In the genomic region with DNA sequence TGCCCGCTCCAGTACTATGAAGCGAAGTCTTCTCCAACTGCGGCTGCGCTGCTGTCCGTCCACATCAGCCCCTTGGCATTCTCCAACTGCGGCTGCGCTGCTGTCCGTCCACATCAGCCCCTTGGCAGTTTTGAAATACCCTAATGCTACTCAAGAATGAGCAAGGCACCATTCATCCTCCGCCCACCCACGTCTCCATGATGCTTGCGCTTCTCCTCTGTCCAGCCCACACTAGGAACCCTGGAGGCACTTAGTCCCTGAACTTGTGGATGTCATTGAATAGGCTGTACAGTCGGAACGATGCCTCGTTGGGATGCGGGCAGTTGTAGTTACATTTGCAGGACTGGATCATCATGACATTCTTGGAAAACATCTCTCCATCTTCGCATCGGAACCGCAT, we compare ENCODE assay signal across 11 mouse cellular contexts. TPM values are rescaled to one million over a fixed set of nuclear protein-coding genes. Genes with fewer than 3 reads are reported as not detected.
DNase-seq lines count a peak whose midpoint lies in the region; ATAC-seq and TF ChIP-seq lines count a peak whose summit lies in the region.
"Had no signal": no experiment of that assay in that cellular context is flagged by ENCODE, and none has a peak within 500 bp of the region (broad histone marks: within the 10 kb centered on the region; RNA-seq: fewer than 3 reads in every experiment).

No protein-coding gene starts in this region.

- no peaks in the 10 kb centered on the region for H3K9me3 ChIP-seq in heart, embryonic 14.5 days (ENCODE audit: control insufficient read depth, low read length)
- no peaks in the 10 kb centered on the region for H3K9me3 ChIP-seq in midbrain, embryonic 11.5 days (ENCODE audit: control insufficient read depth, low read length)
- no peaks in the 10 kb centered on the region for H3K9me3 ChIP-seq in midbrain, embryonic 15.5 days
- no peaks in the 10 kb centered on the region for H3K9me3 ChIP-seq in forebrain, postnatal 0 days (ENCODE audit: low read length)
- no peaks in the 10 kb centered on the region for H3K9me3 ChIP-seq in stomach, embryonic 16.5 days (replicated peaks; ENCODE audit: control insufficient read depth, low read length)

- no peak for TF ChIP-seq CTCF in forebrain, postnatal 0 days (IDR thresholded peaks at IDR 0.05; ENCODE audit: low read depth)

- H3K4me1 ChIP-seq in heart, embryonic 14.5 days (ENCODE audit: control insufficient read depth in 2 of 2, insufficient read depth in 2 of 2, low read length in 2 of 2), result peaks cover 19 to 39% of the 10 kb centered on the region in 2 experiments
- H3K4me1 ChIP-seq in midbrain, embryonic 11.5 days (ENCODE audit: control insufficient read depth, insufficient read depth, low read length), result peaks cover 59% of the 10 kb centered on the region
- H3K4me1 ChIP-seq in midbrain, embryonic 15.5 days, result peaks cover 36% of the 10 kb centered on the region
- peaks cover 15% of the 10 kb centered on the region for H3K4me1 ChIP-seq in forebrain, postnatal 0 days (ENCODE audit: insufficient read depth)
- H3K4me1 ChIP-seq in stomach, embryonic 16.5 days (ENCODE audit: control insufficient read depth, insufficient read depth, low read length), result peaks cover 14% of the 10 kb centered on the region

- H3K4me2 ChIP-seq in heart, embryonic 14.5 days (ENCODE audit: low read length), result peak overlapping the region; percentile 77
- H3K4me2 ChIP-seq in midbrain, embryonic 11.5 days, result no peak overlapping the region
- H3K4me2 ChIP-seq in midbrain, embryonic 15.5 days, result no peak overlapping the region
- peak overlapping the region; percentile 19; the same call in 1 of the 2 replicates for H3K4me2 ChIP-seq in forebrain, postnatal 0 days (ENCODE audit: low read depth)
- H3K4me2 ChIP-seq in stomach, embryonic 16.5 days (ENCODE audit: low read depth, low read length), result peak overlapping the region; percentile 2; the same call in 1 of the 2 replicates

- WGBS in heart, embryonic 14.5 days, result 83% methylated on average over 18 of the region's 18 CpGs
- 83% methylated on average over 18 of the region's 18 CpGs for WGBS in midbrain, embryonic 11.5 days
- WGBS in midbrain, embryonic 15.5 days, result 85% methylated on average over 18 of the region's 18 CpGs
- WGBS in forebrain, postnatal 0 days, result 64% methylated on average over 18 of the region's 18 CpGs
- WGBS in stomach, embryonic 16.5 days, result 89% methylated on average over 18 of the region's 18 CpGs

- no peak for ATAC-seq in heart, embryonic 14.5 days (ENCODE audit: insufficient number of reproducible peaks, insufficient read depth, low FRiP score, low read depth)
- ATAC-seq in midbrain, embryonic 11.5 days (ENCODE audit: low FRiP score), result no peak
- ATAC-seq in midbrain, embryonic 15.5 days (replicated peaks), result no peak
- ATAC-seq in forebrain, postnatal 0 days, result no peak
- ATAC-seq in stomach, embryonic 16.5 days (ENCODE audit: insufficient read depth, low FRiP score), result no peak

- no peak for DNase-seq in heart, postnatal 25 days (ENCODE audit: low spot score)
- peak; percentile 88 for DNase-seq in midbrain, embryonic 11.5 days (ENCODE audit: low spot score, missing footprints)
- no peak for DNase-seq in forebrain, postnatal 0 days
- no peak for DNase-seq in gastrocnemius, postnatal 14 days
- no peak for DNase-seq in cerebellum, postnatal 25 days
- DNase-seq: adrenal gland, adult 2 months; layer of hippocampus, adult 9-11 months; right cerebral cortex, adult 18-20 months had no signal

- H3K27ac ChIP-seq in heart, embryonic 14.5 days (replicated peaks in 1 of 2; ENCODE audit: control insufficient read depth in 1 of 2, insufficient read depth in 1 of 2, low read depth in 2 of 2, low read length in 2 of 2), result no peak overlapping the region
- H3K27ac ChIP-seq in midbrain, embryonic 11.5 days (ENCODE audit: low read depth, low read length), result no peak overlapping the region; the same call in 1 of the 2 replicates
- no peak overlapping the region for H3K27ac ChIP-seq in midbrain, embryonic 15.5 days
- no peak overlapping the region for H3K27ac ChIP-seq in forebrain, postnatal 0 days (ENCODE audit: low read depth, low read length)
- no peak overlapping the region for H3K27ac ChIP-seq in stomach, embryonic 16.5 days (ENCODE audit: low read length)

- peaks cover 18% of the 10 kb centered on the region for H3K36me3 ChIP-seq in heart, embryonic 14.5 days (ENCODE audit: control insufficient read depth, insufficient read depth, low read length)
- no peaks in the 10 kb centered on the region for H3K36me3 ChIP-seq in midbrain, embryonic 11.5 days (ENCODE audit: control insufficient read depth, insufficient read depth, low read length)
- H3K36me3 ChIP-seq in midbrain, embryonic 15.5 days (replicated peaks), result no peaks in the 10 kb centered on the region
- no peaks in the 10 kb centered on the region for H3K36me3 ChIP-seq in forebrain, postnatal 0 days (ENCODE audit: insufficient read depth)
- no peaks in the 10 kb centered on the region; the same call in 1 of the 2 replicates for H3K36me3 ChIP-seq in stomach, embryonic 16.5 days (ENCODE audit: control insufficient read depth, insufficient read depth, low read length)

- H3K4me3 ChIP-seq in heart, embryonic 14.5 days (ENCODE audit: control insufficient read depth in 1 of 2, insufficient read depth in 1 of 2, low read depth in 1 of 2, low read length in 2 of 2), result peak overlapping the region; percentile 8 to 69; a peak in 3 of 4 replicates
- no peak overlapping the region for H3K4me3 ChIP-seq in midbrain, embryonic 11.5 days (ENCODE audit: low read depth, low read length)
- no peak overlapping the region for H3K4me3 ChIP-seq in midbrain, embryonic 15.5 days
- H3K4me3 ChIP-seq in forebrain, postnatal 0 days (ENCODE audit: low read depth, low read length), result no peak overlapping the region
- no peak overlapping the region for H3K4me3 ChIP-seq in stomach, embryonic 16.5 days (replicated peaks; ENCODE audit: low read length)

- H3K9ac ChIP-seq in heart, embryonic 14.5 days (ENCODE audit: low read length), result peak overlapping the region; percentile 94; the same call in 1 of the 2 replicates
- no peak overlapping the region for H3K9ac ChIP-seq in midbrain, embryonic 11.5 days (ENCODE audit: low read length)
- no peak overlapping the region for H3K9ac ChIP-seq in midbrain, embryonic 15.5 days
- no peak overlapping the region for H3K9ac ChIP-seq in forebrain, postnatal 0 days
- H3K9ac ChIP-seq in stomach, embryonic 16.5 days (ENCODE audit: low read length), result no peak overlapping the region

- H3K27me3 ChIP-seq in heart, embryonic 14.5 days (ENCODE audit: control insufficient read depth, insufficient read depth, low read length), result no peaks in the 10 kb centered on the region
- peaks cover 11% of the 10 kb centered on the region; the same call in 1 of the 2 replicates for H3K27me3 ChIP-seq in midbrain, embryonic 11.5 days (ENCODE audit: control insufficient read depth, insufficient read depth, low read length)
- H3K27me3 ChIP-seq in midbrain, embryonic 15.5 days (replicated peaks), result peaks cover 22% of the 10 kb centered on the region
- H3K27me3 ChIP-seq in forebrain, postnatal 0 days (ENCODE audit: insufficient read depth, low read length), result peaks cover 18% of the 10 kb centered on the region
- H3K27me3 ChIP-seq in stomach, embryonic 16.5 days (ENCODE audit: control insufficient read depth, insufficient read depth, low read length), result no peaks in the 10 kb centered on the region; the same call in 1 of the 2 replicates

- intact Hi-C loops in heart, postnatal 25 days (cut with DNase I), result loop anchor here (5.0 kb wide), 1 partner anchor 260 kb away; no protein-coding TSS in a partner anchor
- intact Hi-C loops in gastrocnemius, postnatal 14 days (cut with DNase I; ENCODE audit: low total_unique reads), result loop anchor here (5.0 kb wide), 1 partner anchor 85 kb away; no protein-coding TSS in a partner anchor

RNA-seq across cellular contexts. Expression of gene Ccn1, which starts 2.4 kb away (rescaled TPM):
- polyA plus RNA-seq in heart, embryonic 14.5 days (2014; fragmentation: Nextera tagmentation; extraction: Ambion mirVana), result 29.4 and 42.7 TPM in 2 replicates
- 10 to 100 TPM; 46.8 to 75.2 TPM for total RNA-seq in heart, postnatal 25 days (2021)
- 14.1 and 15.7 TPM in 2 replicates for polyA plus RNA-seq in midbrain, embryonic 11.5 days (2014; fragmentation: Nextera tagmentation; extraction: Ambion mirVana)
- polyA plus RNA-seq in midbrain, embryonic 15.5 days (2015; fragmentation: Nextera tagmentation; extraction: Ambion mirVana), result 8.3 and 9.1 TPM in 2 replicates
- total RNA-seq in forebrain, postnatal 0 days (2014; rRNA removed), result 8.5 and 8.9 TPM in 2 replicates
- polyA plus RNA-seq in forebrain, postnatal 0 days (2015; fragmentation: Nextera tagmentation; extraction: Ambion mirVana), result 11.7 and 13.6 TPM in 2 replicates
- 50.4 and 52.6 TPM in 2 replicates for polyA plus RNA-seq in stomach, embryonic 16.5 days (2015; fragmentation: Nextera tagmentation; extraction: Ambion mirVana)
- 10 to 100 TPM; 20.4 to 28.2 TPM for total RNA-seq in gastrocnemius, postnatal 14 days (2021)

Comparison
In these comparisons a context has a peak if more than half of its experiments do, and no peak if none do; other contexts are left out.
1. H3K4me2 ChIP-seq: peak in heart, embryonic 14.5 days (single experiment), forebrain, postnatal 0 days (single experiment) and stomach, embryonic 16.5 days (single experiment); none in midbrain, embryonic 11.5 days (single experiment) and midbrain, embryonic 15.5 days (single experiment).
2. H3K4me3 ChIP-seq: peak in heart, embryonic 14.5 days (2 of 2); none in midbrain, embryonic 11.5 days (single experiment), midbrain, embryonic 15.5 days (single experiment), forebrain, postnatal 0 days (single experiment) and stomach, embryonic 16.5 days (single experiment).